Mouse (Mus musculus) heart, adult 2 months (tissue): ENCODE measurements around the gene Mrps2.

Source experiments
- CTCF ChIP-seq: fragments of 200-600 bp; IDR thresholded peaks from 2 replicates; pipeline ENCODE4 v1.8.1; 2022; ENCODE audit warnings: antibody characterized with exemption, mild to moderate bottlenecking, moderate library complexity
- POLR2A ChIP-seq: fragments of 200-500 bp; IDR thresholded peaks from 2 replicates; pipeline ENCODE4 v1.6.1; 2011; ENCODE audit warnings: mild to moderate bottlenecking, low read depth, low read length, control low read depth; ENCODE audit not compliant: insufficient read depth

GRCm38 (mm10) chr2:28468486-28469225 is 790 bp downstream of the Mrps2 start:
- TF ChIP-seq POLR2A (no peak), CTCF (no peak)
